Mouse (Mus musculus) intestine, embryonic 15.5 days (tissue): Measurements from ENCODE around the gene Akap3. TPM values are rescaled to one million over a fixed set of nuclear protein-coding genes. Genes with fewer than 3 reads are reported as not detected.

Source experiments
- ATAC-seq: fragments of 200-750 bp; cut with Nextera tagmentation; 2 replicates; pipeline ENCODE4 v1.8.0; 2017; ENCODE audit warnings: moderate TSS enrichment, moderate library complexity
- H3K27ac ChIP-seq: fragments of 300-500 bp; sonication (generic); 2 replicates; pipeline ENCODE4 v1.5.1; 2015; ENCODE audit warnings: mild to moderate bottlenecking, inconsistent platforms
- H3K27me3 ChIP-seq: fragments of 300-500 bp; sonication (generic); replicated peaks from 2 replicates; pipeline ENCODE4 v1.6.1; 2015; ENCODE audit warnings: inconsistent platforms
- H3K36me3 ChIP-seq: fragments of 300-500 bp; sonication (generic); 2 replicates; pipeline ENCODE4 v1.6.1; 2015; ENCODE audit warnings: inconsistent platforms
- H3K4me1 ChIP-seq: fragments of 300-500 bp; sonication (generic); replicated peaks from 2 replicates; pipeline ENCODE4 v1.6.1; 2015; ENCODE audit warnings: inconsistent platforms
- H3K4me2 ChIP-seq: fragments of 300-500 bp; sonication (generic); replicated peaks from 2 replicates; pipeline ENCODE4 v1.6.1; 2015; ENCODE audit warnings: mild to moderate bottlenecking, inconsistent platforms
- H3K4me3 ChIP-seq: fragments of 300-500 bp; sonication (generic); replicated peaks from 2 replicates; pipeline ENCODE4 v1.5.1; 2015; ENCODE audit warnings: inconsistent platforms
- H3K9ac ChIP-seq: fragments of 300-500 bp; sonication (generic); 2 replicates; pipeline ENCODE4 v1.6.1; 2015; ENCODE audit warnings: inconsistent platforms
- H3K9me3 ChIP-seq: fragments of 300-500 bp; sonication (generic); 2 replicates; pipeline ENCODE4 v1.6.1; 2016; ENCODE audit warnings: inconsistent platforms
- WGBS: fragments of 180-500 bp; shearing (Covaris S2); methylation state at CpG from one replicate; pipeline ENCODE4 v1.1.7; 2015; 5-methylcytosine and 5-hydroxymethylcytosine counted together
- polyA plus RNA-seq: library from polyadenylated mRNA; unstranded; fragments of >200 nt; fragmentation: Nextera tagmentation; extraction: Ambion mirVana; gene quantifications from 2 replicates; pipeline ENCODE4 v1.2.1, GENCODE M21; 2015

The Akap3 gene
- not detected in 2 replicates for polyA plus RNA-seq

- H3K36me3 ChIP-seq, result no peaks in the 10 kb centered on the region
- ATAC-seq, result no peak
- no peak within 1 kb of the TSS for H3K4me3 ChIP-seq
- no peaks in the 10 kb centered on the region for H3K9me3 ChIP-seq
- no peaks in the 10 kb centered on the region for H3K27me3 ChIP-seq
- H3K9ac ChIP-seq, result no peak within 1 kb of the TSS
- H3K4me1 ChIP-seq, result peaks cover 2% of the 10 kb centered on the region
- H3K4me2 ChIP-seq, result no peak within 1 kb of the TSS
- H3K27ac ChIP-seq, result no peak within 1 kb of the TSS
Measured at GRCm38 (mm10) chr6:126852881-126853280, at the start of gene Akap3. Gene Akap3 (plus strand): TSS chr6:126853098.

DNA sequence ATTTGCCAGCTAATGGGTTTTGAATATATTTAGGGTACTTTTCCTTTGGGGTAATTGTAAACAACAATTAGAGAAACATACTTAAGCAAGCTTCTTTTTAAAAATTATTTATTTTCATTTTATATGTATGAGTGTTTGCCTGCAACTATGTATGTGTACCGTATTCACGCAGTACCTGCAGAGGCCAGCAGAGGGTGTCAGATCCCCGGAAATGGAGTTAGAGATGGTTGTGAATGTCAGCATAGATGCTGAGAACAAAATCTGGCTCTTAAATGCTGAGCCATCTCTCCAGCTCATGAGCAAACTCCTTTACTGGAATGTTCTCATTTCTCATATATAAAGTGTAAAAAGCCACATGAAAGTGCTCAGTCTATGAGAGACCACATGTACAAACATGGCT, 46.1 kb upstream of the Akap3 start:
- Histone ChIP-seq H3K4me2 (no peak overlapping the region), H3K27ac (no peak overlapping the region), H3K9ac (no peak overlapping the region), H3K4me3 (no peak overlapping the region), H3K4me1 (no peaks in the 10 kb centered on the region), H3K9me3 (no peaks in the 10 kb centered on the region), H3K27me3 (no peaks in the 10 kb centered on the region), H3K36me3 (no peaks in the 10 kb centered on the region)
- WGBS, result 86% methylated on average over 3 of the region's 3 CpGs
- no peak for ATAC-seq

DNA sequence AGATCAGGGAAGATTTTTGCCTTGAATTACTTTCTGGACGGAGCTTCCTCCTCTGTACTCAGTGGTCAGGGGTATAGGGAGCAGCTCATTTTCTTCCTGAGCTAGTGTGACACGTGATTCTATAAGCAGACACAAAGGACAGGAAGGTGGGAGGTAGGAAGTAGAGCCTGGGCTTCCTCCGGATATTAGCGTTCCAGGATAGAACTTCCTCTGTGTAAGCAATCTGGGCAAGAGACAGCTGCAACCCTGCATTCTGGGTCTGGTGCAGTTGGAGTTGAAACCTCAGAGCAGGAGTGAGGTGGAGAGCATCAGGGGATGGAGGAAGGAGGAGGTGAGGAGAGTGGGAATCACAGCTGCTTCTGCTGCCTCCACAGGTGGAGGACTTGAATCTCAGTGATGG, 44.8 kb upstream of the Akap3 start:
- H3K9ac ChIP-seq, result no peak overlapping the region
- no peak for ATAC-seq
- 63% methylated on average over 4 of the region's 4 CpGs for WGBS
- H3K9me3 ChIP-seq, result no peaks in the 10 kb centered on the region
- no peak overlapping the region for H3K27ac ChIP-seq
- H3K4me3 ChIP-seq, result no peak overlapping the region
- no peaks in the 10 kb centered on the region for H3K36me3 ChIP-seq
- H3K27me3 ChIP-seq, result no peaks in the 10 kb centered on the region
- no peak overlapping the region for H3K4me2 ChIP-seq
- H3K4me1 ChIP-seq, result no peaks in the 10 kb centered on the region

DNA sequence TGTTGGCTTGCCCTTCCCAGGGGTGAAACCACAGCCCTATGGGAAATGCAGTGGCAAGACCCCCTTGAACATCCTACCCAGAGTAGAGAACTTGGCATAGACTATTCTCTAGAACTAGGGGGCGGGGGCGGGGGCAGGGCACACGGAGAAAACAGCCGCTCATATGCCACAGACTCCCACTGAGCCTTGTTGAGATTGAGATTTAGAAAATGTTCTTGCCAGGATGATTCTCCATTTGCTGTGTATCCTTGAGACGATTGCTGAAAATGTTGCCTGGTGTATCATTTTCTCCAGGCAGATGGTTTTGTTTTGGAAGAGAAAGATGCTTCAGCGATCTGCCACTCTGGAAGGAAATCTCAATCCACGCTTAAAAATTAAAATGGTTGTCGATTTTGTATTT, 44.3 kb upstream of the Akap3 start:
- Histone ChIP-seq H3K27me3 (no peaks in the 10 kb centered on the region), H3K36me3 (no peaks in the 10 kb centered on the region), H3K4me1 (no peaks in the 10 kb centered on the region), H3K9me3 (no peaks in the 10 kb centered on the region), H3K4me2 (no peak overlapping the region), H3K4me3 (no peak overlapping the region), H3K9ac (no peak overlapping the region), H3K27ac (no peak overlapping the region)
- 80% methylated on average over 8 of the region's 8 CpGs for WGBS
- ATAC-seq, result no peak

DNA sequence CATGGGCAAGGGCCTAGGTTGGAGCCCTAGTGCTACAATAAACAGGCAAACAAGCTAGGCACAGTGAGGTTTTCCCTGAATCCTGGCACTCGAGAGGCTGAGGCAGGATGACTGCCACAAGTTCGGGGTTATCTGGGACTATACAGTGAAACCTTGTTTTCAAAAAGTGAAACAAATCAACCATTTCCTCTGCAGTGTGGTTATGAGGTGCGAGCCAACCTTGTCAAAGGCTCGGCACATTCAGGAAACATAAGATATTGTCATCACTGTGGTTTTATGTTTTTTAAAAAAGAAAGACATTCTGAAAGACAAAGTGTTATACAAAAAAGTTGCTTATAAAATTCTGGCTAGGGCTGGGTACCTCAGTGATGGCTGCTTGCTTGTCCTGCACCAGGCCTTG, 41.4 kb upstream of the Akap3 start:
- H3K4me3 ChIP-seq, result no peak overlapping the region
- no peaks in the 10 kb centered on the region for H3K27me3 ChIP-seq
- H3K4me1 ChIP-seq, result no peaks in the 10 kb centered on the region
- WGBS, result 82% methylated on average over 4 of the region's 4 CpGs
- H3K4me2 ChIP-seq, result no peak overlapping the region
- ATAC-seq, result no peak
- H3K9ac ChIP-seq, result no peak overlapping the region
- no peaks in the 10 kb centered on the region for H3K36me3 ChIP-seq
- H3K27ac ChIP-seq, result no peak overlapping the region
- no peaks in the 10 kb centered on the region for H3K9me3 ChIP-seq

DNA sequence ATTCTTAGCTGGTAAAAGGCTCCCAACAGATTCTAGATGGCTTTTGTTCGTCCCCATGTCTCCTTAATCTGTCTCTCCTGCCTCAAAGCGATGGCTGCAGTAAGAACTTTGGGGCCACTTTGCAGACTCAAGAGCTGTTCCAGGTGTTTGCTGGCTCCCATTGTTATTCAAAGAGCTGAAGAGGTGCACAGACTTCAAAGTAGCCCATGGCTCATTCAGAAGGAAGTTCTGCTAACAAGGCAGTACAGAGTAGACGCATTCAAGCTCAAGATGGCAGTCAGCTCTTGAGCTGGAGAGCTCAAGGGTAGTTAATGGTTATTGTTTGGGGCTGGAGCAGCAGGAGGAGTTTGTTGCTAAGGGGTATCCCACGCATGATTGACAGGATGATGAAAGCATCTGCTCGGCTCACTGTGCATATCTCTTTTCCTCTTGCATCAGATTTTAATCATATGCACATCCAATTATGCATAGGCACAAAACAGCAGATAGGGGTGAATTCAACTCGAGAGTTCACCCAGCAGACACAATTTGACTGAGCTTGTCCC, 37.6 kb upstream of the Akap3 start:
- no peak for ATAC-seq
- 71% methylated on average over 6 of the region's 6 CpGs for WGBS
- H3K4me3 ChIP-seq, result no peak overlapping the region
- H3K27ac ChIP-seq, result no peak overlapping the region
- no peaks in the 10 kb centered on the region for H3K27me3 ChIP-seq
- no peak overlapping the region for H3K9ac ChIP-seq
- H3K4me1 ChIP-seq, result no peaks in the 10 kb centered on the region
- no peaks in the 10 kb centered on the region for H3K36me3 ChIP-seq
- no peak overlapping the region for H3K4me2 ChIP-seq
- H3K9me3 ChIP-seq, result no peaks in the 10 kb centered on the region

GRCm38 (mm10) chr6:126816338-126816737, 36.6 kb upstream of the Akap3 start:
- Histone ChIP-seq H3K9ac (no peak overlapping the region), H3K27ac (no peak overlapping the region), H3K4me3 (no peak overlapping the region), H3K27me3 (no peaks in the 10 kb centered on the region), H3K9me3 (no peaks in the 10 kb centered on the region), H3K4me1 (no peaks in the 10 kb centered on the region), H3K4me2 (no peak overlapping the region), H3K36me3 (no peaks in the 10 kb centered on the region; the same call in 1 of the 2 replicates)
- WGBS, result 84% methylated on average over 8 of the region's 8 CpGs
- no peak for ATAC-seq

DNA sequence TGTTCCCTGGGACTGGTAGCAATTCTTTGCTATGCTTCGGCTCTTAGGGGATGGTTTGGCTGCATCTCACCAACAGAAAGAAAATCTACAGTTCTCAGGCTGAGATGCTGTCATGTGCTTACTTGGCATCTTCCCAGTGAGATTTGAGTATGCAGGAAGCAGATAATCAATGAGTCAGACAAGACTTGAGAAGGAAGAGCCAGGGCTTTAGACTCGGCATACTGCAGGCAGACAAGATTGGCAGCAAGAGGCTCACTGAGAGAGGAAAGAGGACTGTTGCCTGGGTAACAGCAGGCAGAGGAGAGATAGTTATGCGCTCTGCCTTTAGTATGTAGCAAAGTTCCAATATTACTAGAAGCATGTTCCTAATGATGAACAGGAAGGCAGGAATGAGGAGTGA, 29.8 kb upstream of the Akap3 start:
- H3K36me3 ChIP-seq, result peaks cover 17% of the 10 kb centered on the region
- no peak overlapping the region for H3K4me2 ChIP-seq
- 88% methylated on average over 3 of the region's 3 CpGs for WGBS
- no peak overlapping the region for H3K27ac ChIP-seq
- no peaks in the 10 kb centered on the region for H3K9me3 ChIP-seq
- no peaks in the 10 kb centered on the region for H3K4me1 ChIP-seq
- no peak overlapping the region for H3K9ac ChIP-seq
- no peaks in the 10 kb centered on the region for H3K27me3 ChIP-seq
- ATAC-seq, result no peak
- H3K4me3 ChIP-seq, result no peak overlapping the region

- Histone ChIP-seq H3K9ac (no peak overlapping the region), H3K36me3 (peaks cover 30% of the 10 kb centered on the region), H3K9me3 (no peaks in the 10 kb centered on the region), H3K4me3 (no peak overlapping the region), H3K4me1 (no peaks in the 10 kb centered on the region), H3K27ac (no peak overlapping the region), H3K4me2 (no peak overlapping the region), H3K27me3 (no peaks in the 10 kb centered on the region)
- 77% methylated on average over 8 of the region's 8 CpGs for WGBS
- no peak for ATAC-seq
Measured at GRCm38 (mm10) chr6:126836628-126837027, 16.3 kb upstream of the Akap3 start.

GRCm38 (mm10) chr6:126848712-126849704, 3.9 kb upstream of the Akap3 start, which contains the start of gene Ndufa9:
Gene Ndufa9 (minus strand): TSS chr6:126849136.
- WGBS, result 5% methylated on average over 46 of the region's 46 CpGs
- peak within 1 kb of the TSS; percentile 68 for H3K9ac ChIP-seq
- peak; percentile 96 for ATAC-seq
- no peaks in the 10 kb centered on the region for H3K36me3 ChIP-seq
- peak within 1 kb of the TSS; percentile 67 for H3K4me3 ChIP-seq
- peak within 1 kb of the TSS; percentile 78 for H3K4me2 ChIP-seq
- H3K27me3 ChIP-seq, result no peaks in the 10 kb centered on the region
- H3K9me3 ChIP-seq, result no peaks in the 10 kb centered on the region
- 0 out of 2 replicates have a peak within 1 kb of the TSS, but pooled peaks have one; percentile 44 for H3K27ac ChIP-seq
- peaks cover 8% of the 10 kb centered on the region for H3K4me1 ChIP-seq

GRCm38 (mm10) chr6:126877118-126877517, 24.2 kb downstream of the Akap3 start:
- no peaks in the 10 kb centered on the region for H3K36me3 ChIP-seq
- no peaks in the 10 kb centered on the region for H3K4me1 ChIP-seq
- H3K27me3 ChIP-seq, result no peaks in the 10 kb centered on the region
- no peak overlapping the region for H3K4me3 ChIP-seq
- no peak overlapping the region for H3K27ac ChIP-seq
- WGBS, result 80% methylated on average over 8 of the region's 8 CpGs
- ATAC-seq, result no peak
- no peaks in the 10 kb centered on the region for H3K9me3 ChIP-seq
- no peak overlapping the region for H3K9ac ChIP-seq
- no peak overlapping the region for H3K4me2 ChIP-seq

DNA sequence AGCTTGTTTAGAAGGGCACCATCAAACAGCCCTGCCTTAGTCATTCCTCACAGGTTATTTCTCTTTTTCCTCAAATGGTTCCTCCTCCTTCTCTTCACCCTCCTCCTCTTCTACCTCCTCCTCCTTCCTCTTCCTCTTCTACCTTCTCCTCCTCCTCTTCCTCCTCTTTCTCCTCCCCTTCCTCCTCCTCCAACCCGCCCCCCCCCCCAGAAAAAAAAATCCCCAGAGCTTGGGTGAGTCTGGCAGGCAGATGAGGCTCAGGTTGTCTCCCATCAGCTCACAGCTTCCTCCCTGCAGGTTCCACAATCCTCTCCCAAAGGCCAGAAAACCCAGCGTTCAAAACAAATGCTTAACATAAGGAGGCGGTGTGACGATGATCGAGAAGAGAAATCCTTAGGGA, 54.5 kb downstream of the Akap3 start:
- H3K36me3 ChIP-seq, result no peaks in the 10 kb centered on the region
- no peak overlapping the region for H3K27ac ChIP-seq
- ATAC-seq, result no peak
- H3K4me1 ChIP-seq, result no peaks in the 10 kb centered on the region
- H3K9ac ChIP-seq, result no peak overlapping the region
- no peaks in the 10 kb centered on the region for H3K27me3 ChIP-seq
- H3K4me3 ChIP-seq, result no peak overlapping the region
- H3K4me2 ChIP-seq, result no peak overlapping the region
- 76% methylated on average over 4 of the region's 5 CpGs for WGBS
- H3K9me3 ChIP-seq, result no peaks in the 10 kb centered on the region

- H3K36me3 ChIP-seq, result no peaks in the 10 kb centered on the region
- no peak for ATAC-seq
- WGBS, result 69% methylated on average over 3 of the region's 3 CpGs
- no peak overlapping the region for H3K27ac ChIP-seq
- no peaks in the 10 kb centered on the region for H3K9me3 ChIP-seq
- no peak overlapping the region for H3K9ac ChIP-seq
- H3K27me3 ChIP-seq, result no peaks in the 10 kb centered on the region
- no peak overlapping the region for H3K4me3 ChIP-seq
- H3K4me2 ChIP-seq, result no peak overlapping the region
- H3K4me1 ChIP-seq, result no peaks in the 10 kb centered on the region
Measured at GRCm38 (mm10) chr6:126907876-126908275, 55.0 kb downstream of the Akap3 start.
